Mouse (Mus musculus) lung, postnatal 0 days (tissue): ENCODE results near the gene Nck2.

ENCODE experiments used
- CTCF ChIP-seq: IDR thresholded peaks from 2 replicates; pipeline ENCODE4 v1.5.1; 2016; ENCODE audit warnings: antibody characterized with exemption, mild to moderate bottlenecking
- EP300 ChIP-seq: IDR thresholded peaks from 2 replicates; pipeline ENCODE4 v1.6.1; 2016; ENCODE audit warnings: antibody characterized with exemption, mild to moderate bottlenecking, control low read depth

GRCm38 (mm10) chr1:43548749-43549148 is 104.4 kb downstream of the Nck2 start:
- TF ChIP-seq EP300 (no peak), CTCF (no peak)
